Mouse (Mus musculus) midbrain, embryonic 11.5 days (tissue): ENCODE data around the gene Tmem206. TPM values are rescaled to one million over a fixed set of nuclear protein-coding genes. Genes with fewer than 3 reads are reported as not detected.
A peak's percentile ranks its signal among the peaks of the same experiment; 100 is the strongest.

Experiments
- ATAC-seq: fragments of 200-750 bp; cut with Nextera tagmentation; 2 replicates; pipeline ENCODE4 v1.8.0; 2017; ENCODE audit warnings: moderate TSS enrichment, moderate library complexity; ENCODE audit not compliant: low FRiP score
- DNase-seq: peaks from one replicate; pipeline ENCODE4 v3.0.0; 2015; ENCODE audit warnings: low spot score; ENCODE audit errors: missing footprints
- H3K27ac ChIP-seq: fragments of 300-500 bp; sonication (generic); 2 replicates; pipeline ENCODE4 v1.5.1; 2014; ENCODE audit warnings: low read depth, low read length
- H3K27me3 ChIP-seq: fragments of 300-500 bp; sonication (generic); 2 replicates; pipeline ENCODE4 v1.6.1; 2014; ENCODE audit warnings: mild to moderate bottlenecking, low read length, moderate library complexity, mixed read lengths; ENCODE audit not compliant: control insufficient read depth, insufficient read depth
- H3K36me3 ChIP-seq: fragments of 300-500 bp; sonication (generic); 2 replicates; pipeline ENCODE4 v1.6.1; 2014; ENCODE audit warnings: mild to moderate bottlenecking, low read length, moderate library complexity, mixed read lengths; ENCODE audit not compliant: control insufficient read depth, insufficient read depth
- H3K4me1 ChIP-seq: fragments of 300-500 bp; sonication (generic); 2 replicates; pipeline ENCODE4 v1.6.1; 2014; ENCODE audit warnings: low read length; ENCODE audit not compliant: control insufficient read depth, insufficient read depth
- H3K4me2 ChIP-seq: fragments of 300-500 bp; sonication (generic); 2 replicates; pipeline ENCODE4 v1.6.1; 2014; ENCODE audit warnings: mild to moderate bottlenecking, moderate library complexity
- H3K4me3 ChIP-seq: fragments of 300-500 bp; sonication (generic); 2 replicates; pipeline ENCODE4 v1.5.1; 2014; ENCODE audit warnings: low read depth, low read length
- H3K9ac ChIP-seq: fragments of 300-500 bp; sonication (generic); 2 replicates; pipeline ENCODE4 v1.6.1; 2014; ENCODE audit warnings: low read length
- H3K9me3 ChIP-seq: fragments of 300-500 bp; sonication (generic); 2 replicates; pipeline ENCODE4 v1.6.1; 2016; ENCODE audit warnings: low read length; ENCODE audit not compliant: control insufficient read depth
- WGBS: fragments of 180-500 bp; shearing (Covaris S2); extraction: QIAGEN DNeasy Blood & Tissue Kit; methylation state at CpG from one replicate; pipeline ENCODE4 v1.1.7; 2014; 5-methylcytosine and 5-hydroxymethylcytosine counted together
- polyA plus RNA-seq: library from polyadenylated mRNA; unstranded; fragments of >200 nt; fragmentation: Nextera tagmentation; extraction: Ambion mirVana; gene quantifications from 2 replicates; pipeline ENCODE4 v1.2.1, GENCODE M21; 2014

Gene Tmem206
- polyA plus RNA-seq, 1 experiment from 2014 or later: 38.5 TPM

DNA sequence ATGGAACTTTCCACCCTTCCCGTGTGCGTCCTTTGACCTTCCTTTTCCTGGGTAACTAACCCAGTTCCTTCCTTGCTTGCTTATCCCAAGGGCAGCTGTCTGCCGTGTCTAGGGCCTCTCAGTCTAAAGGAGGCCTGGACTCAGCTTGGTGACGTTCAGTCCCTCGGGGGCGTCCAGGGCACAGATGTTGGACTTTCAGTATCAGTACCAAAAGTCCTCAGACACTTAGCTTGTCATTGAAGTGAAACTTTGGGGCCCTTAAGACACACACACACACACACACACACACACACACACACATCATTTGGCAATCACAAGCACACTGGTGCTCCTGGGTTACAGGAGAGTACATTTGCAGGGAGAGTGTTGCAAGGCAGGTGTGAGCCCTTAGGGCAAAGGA, 21.5 kb upstream of the Tmem206 start:
- no peak for ATAC-seq
- no peak overlapping the region for H3K27ac ChIP-seq
- H3K9ac ChIP-seq: no peak overlapping the region
- 77% methylated on average over 6 of the region's 6 CpGs for WGBS
- no peak for DNase-seq
- no peaks in the 10 kb centered on the region for H3K9me3 ChIP-seq
- no peaks in the 10 kb centered on the region for H3K4me1 ChIP-seq
- H3K4me2 ChIP-seq: no peak overlapping the region
- no peaks in the 10 kb centered on the region for H3K36me3 ChIP-seq
- no peak overlapping the region for H3K4me3 ChIP-seq
- H3K27me3 ChIP-seq: no peaks in the 10 kb centered on the region

DNA sequence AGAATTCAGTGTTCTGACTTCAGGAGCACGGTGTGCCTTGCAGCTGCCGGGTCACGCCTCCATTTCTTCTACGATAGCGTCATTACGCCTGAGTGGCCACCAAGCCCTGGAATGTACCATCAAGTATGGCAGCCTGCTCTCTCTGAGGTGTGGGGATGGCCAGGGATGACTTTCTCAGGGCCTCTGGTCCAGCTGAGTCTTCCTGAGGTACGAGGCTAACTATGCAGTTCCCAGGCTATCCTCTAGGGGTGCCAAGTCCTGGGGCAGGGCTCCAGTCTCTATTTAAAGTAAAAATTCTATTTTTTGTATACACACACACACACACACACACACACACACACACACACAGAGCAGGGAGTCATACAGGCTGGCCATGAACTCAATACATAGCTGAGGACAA, 20.1 kb upstream of the Tmem206 start:
- Histone ChIP-seq H3K36me3 (no peaks in the 10 kb centered on the region), H3K27me3 (no peaks in the 10 kb centered on the region), H3K4me3 (no peak overlapping the region), H3K4me2 (no peak overlapping the region), H3K4me1 (no peaks in the 10 kb centered on the region), H3K27ac (no peak overlapping the region), H3K9ac (no peak overlapping the region), H3K9me3 (no peaks in the 10 kb centered on the region)
- ATAC-seq (no peak), DNase-seq (peak; percentile 85)
- 64% methylated on average over 7 of the region's 7 CpGs for WGBS

GRCm38 (mm10) chr1:191306316-191306715, 19.4 kb upstream of the Tmem206 start:
- H3K9ac ChIP-seq: no peak overlapping the region
- WGBS: 89% methylated on average over 9 of the region's 9 CpGs
- no peaks in the 10 kb centered on the region for H3K4me1 ChIP-seq
- no peak overlapping the region for H3K27ac ChIP-seq
- ATAC-seq (no peak), DNase-seq (peak; percentile 85)
- H3K27me3 ChIP-seq: no peaks in the 10 kb centered on the region
- no peak overlapping the region for H3K4me3 ChIP-seq
- no peaks in the 10 kb centered on the region for H3K36me3 ChIP-seq
- H3K9me3 ChIP-seq: no peaks in the 10 kb centered on the region
- no peak overlapping the region for H3K4me2 ChIP-seq

DNA sequence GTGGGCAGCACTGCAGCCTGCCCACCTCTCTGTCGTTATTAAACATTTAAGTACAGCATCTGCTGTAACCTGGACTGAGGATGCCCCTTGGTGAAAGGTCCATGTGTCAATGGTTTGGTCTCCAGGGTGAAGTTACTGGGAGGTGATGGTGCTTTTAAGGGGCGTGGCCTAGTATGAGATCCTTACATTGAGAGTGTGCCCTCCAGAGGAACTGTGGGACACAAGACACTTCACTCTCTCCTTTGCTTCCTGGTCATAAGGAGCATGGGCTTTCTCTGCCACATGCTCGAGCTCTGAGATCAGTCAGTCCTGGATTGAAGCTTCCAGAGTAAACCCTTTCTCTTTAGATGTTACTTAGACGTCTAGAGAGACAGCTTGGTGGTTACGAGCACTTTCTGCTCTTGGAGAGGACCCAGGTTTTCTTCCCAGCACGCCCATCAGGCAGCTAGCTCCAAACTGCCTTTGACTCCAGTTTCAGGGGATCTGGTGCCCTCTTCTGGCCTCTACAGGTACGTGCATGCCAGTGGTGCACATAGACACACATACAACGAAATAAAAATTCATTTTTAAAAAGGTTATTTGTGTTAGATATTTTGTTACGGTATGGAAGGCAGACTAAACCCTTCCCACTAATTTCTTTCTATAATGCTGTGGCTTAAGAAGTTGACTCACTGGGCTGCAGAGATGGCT, 17.8 kb upstream of the Tmem206 start:
- Histone ChIP-seq H3K4me2 (no peak overlapping the region), H3K9me3 (no peaks in the 10 kb centered on the region), H3K27ac (no peak overlapping the region), H3K36me3 (no peaks in the 10 kb centered on the region), H3K4me1 (peaks cover 3% of the 10 kb centered on the region; the same call in 1 of the 2 replicates), H3K4me3 (no peak overlapping the region), H3K9ac (no peak overlapping the region), H3K27me3 (no peaks in the 10 kb centered on the region)
- 84% methylated on average over 9 of the region's 9 CpGs for WGBS
- no peak for ATAC-seq
- peak; percentile 71 for DNase-seq

- no peak for DNase-seq
- H3K4me2 ChIP-seq: no peak overlapping the region
Measured at GRCm38 (mm10) chr1:191311296-191311898, 14.3 kb upstream of the Tmem206 start.

DNA sequence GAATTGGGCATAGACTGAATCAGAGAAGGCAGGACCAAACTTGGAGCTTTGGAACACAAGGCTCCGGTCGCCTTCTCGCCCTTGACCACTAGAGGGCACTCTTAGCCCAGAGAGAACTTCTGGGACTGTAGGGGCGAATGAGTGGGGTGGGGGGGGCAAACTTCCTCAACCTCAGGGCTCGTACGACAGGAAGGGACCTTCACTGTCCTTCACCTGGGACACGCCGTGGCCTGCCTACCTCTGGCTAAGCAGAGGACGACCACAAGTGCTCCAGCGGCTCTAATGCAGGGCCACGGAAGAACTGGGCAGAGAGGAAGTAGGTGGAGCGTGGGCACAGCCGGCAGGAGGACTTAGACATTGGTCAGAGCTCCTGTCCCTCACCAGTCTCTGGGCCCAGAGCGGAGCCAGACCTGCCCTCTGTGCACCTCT, 13.2 kb upstream of the Tmem206 start:
- peak; percentile 86 for ATAC-seq
- Histone ChIP-seq H3K36me3 (no peaks in the 10 kb centered on the region), H3K9me3 (no peaks in the 10 kb centered on the region), H3K9ac (peak overlapping the region; percentile 56), H3K4me1 (peaks cover 8% of the 10 kb centered on the region; the same call in 1 of the 2 replicates), H3K27me3 (no peaks in the 10 kb centered on the region), H3K27ac (no peak overlapping the region), H3K4me2 (peak overlapping the region; percentile 44), H3K4me3 (peak overlapping the region; percentile 48)
- 1% methylated on average over 14 of the region's 14 CpGs for WGBS
- peak; percentile 98 for DNase-seq

More at GRCm38 (mm10) chr1:191311296-191311898, 14.3 kb upstream of the Tmem206 start:
- 77% methylated on average over 4 of the region's 4 CpGs for WGBS
- Histone ChIP-seq H3K4me1 (peaks cover 3% of the 10 kb centered on the region; the same call in 1 of the 2 replicates), H3K9me3 (no peaks in the 10 kb centered on the region), H3K9ac (no peak overlapping the region), H3K27me3 (no peaks in the 10 kb centered on the region), H3K36me3 (no peaks in the 10 kb centered on the region), H3K4me3 (no peak overlapping the region), H3K27ac (no peak overlapping the region)
- ATAC-seq: no peak

DNA sequence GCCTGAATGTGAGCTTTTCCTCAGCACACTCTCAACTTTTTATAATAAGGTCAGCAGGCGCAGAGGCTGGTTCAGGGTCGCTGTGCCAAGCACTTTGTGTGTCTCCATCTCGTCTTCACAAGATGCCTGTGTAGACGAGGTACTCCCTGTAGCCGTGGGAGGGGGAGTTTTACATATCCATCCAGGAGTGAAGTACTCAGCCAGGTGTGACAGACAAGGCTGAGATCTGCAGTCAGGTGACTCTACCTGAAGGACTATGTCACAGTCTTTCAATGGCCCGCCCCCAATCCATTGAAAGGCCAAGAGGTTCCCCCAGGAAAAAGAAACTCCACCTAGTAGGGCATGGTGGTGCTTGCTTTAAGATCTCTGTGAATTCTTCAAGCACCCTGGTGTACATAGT, 12.6 kb upstream of the Tmem206 start:
- Histone ChIP-seq H3K36me3 (no peaks in the 10 kb centered on the region), H3K9me3 (no peaks in the 10 kb centered on the region), H3K27me3 (no peaks in the 10 kb centered on the region), H3K27ac (no peak overlapping the region), H3K4me1 (peaks cover 8% of the 10 kb centered on the region; the same call in 1 of the 2 replicates), H3K4me2 (peak overlapping the region; percentile 44; the same call in 1 of the 2 replicates), H3K9ac (no peak overlapping the region), H3K4me3 (no peak overlapping the region)
- DNase-seq (no peak), ATAC-seq (no peak)
- WGBS: 82% methylated on average over 6 of the region's 6 CpGs

DNA sequence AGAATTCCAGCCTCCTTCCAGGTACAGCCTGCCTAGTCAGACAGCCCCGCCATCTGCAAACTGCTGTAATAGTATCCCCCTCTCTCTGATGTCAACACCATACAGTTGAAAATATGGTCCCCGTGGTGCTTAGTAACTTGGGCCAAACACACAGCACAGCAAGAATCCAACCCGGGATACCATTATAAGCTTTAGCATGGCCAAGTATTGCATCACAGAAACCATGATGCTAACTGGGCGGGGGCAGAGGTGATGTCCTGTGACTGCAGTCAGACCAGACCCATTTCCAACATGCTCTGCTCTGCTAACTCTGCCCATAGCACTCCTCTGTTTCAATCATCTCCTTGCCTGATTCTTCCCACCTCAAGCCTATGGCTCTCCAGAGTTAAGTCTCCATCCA, 11.8 kb upstream of the Tmem206 start:
- Histone ChIP-seq H3K27ac (no peak overlapping the region), H3K27me3 (no peaks in the 10 kb centered on the region), H3K9me3 (no peaks in the 10 kb centered on the region), H3K4me1 (peaks cover 8% of the 10 kb centered on the region; the same call in 1 of the 2 replicates), H3K4me2 (no peak overlapping the region), H3K9ac (no peak overlapping the region), H3K36me3 (no peaks in the 10 kb centered on the region), H3K4me3 (no peak overlapping the region)
- WGBS: 84% methylated on average over 4 of the region's 4 CpGs
- ATAC-seq (no peak), DNase-seq (peak; percentile 53)

DNA sequence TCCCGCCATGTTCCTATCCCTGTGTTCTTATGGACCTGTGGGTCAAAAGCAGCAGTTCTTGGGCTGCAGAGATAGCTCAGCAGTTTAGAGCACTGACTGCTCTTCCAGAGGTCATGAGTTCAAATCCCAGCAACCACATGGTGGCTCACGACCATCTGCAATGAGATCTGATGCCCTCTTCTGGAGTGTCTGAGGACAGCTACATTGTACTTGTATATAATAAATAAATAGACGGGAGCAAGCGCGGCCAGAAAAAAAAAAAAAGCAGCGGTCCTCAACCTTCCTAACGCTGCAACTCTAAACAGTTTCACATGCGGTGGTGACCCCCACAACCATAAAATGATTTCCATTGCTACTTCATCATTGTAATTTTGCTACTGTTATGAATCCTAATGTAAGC, 8.9 kb upstream of the Tmem206 start:
- Histone ChIP-seq H3K4me1 (peaks cover 8% of the 10 kb centered on the region; the same call in 1 of the 2 replicates), H3K9ac (no peak overlapping the region; the same call in 1 of the 2 replicates), H3K27ac (no peak overlapping the region), H3K9me3 (no peaks in the 10 kb centered on the region), H3K4me3 (no peak overlapping the region), H3K36me3 (no peaks in the 10 kb centered on the region), H3K4me2 (peak overlapping the region; percentile 82), H3K27me3 (no peaks in the 10 kb centered on the region)
- no peak for ATAC-seq
- WGBS: 92% methylated on average over 8 of the region's 8 CpGs
- no peak for DNase-seq
